Mouse (Mus musculus) forebrain, embryonic 14.5 days (tissue): Measurements from ENCODE around the gene Nox4. TPM values are rescaled to one million over a fixed set of nuclear protein-coding genes. Genes with fewer than 3 reads are reported as not detected.

Experiments
- polyA plus RNA-seq: library from polyadenylated mRNA; unstranded; fragments of >200 nt; fragmentation: Nextera tagmentation; extraction: Ambion mirVana; gene quantifications from 2 replicates; pipeline ENCODE4 v1.2.1, GENCODE M21; 2014

Nox4 gene
- polyA plus RNA-seq, 1 experiment from 2014 or later, result 1.7 TPM

Other genes starting within 250 kb of the Nox4 start
- gene Vmn2r79, start 250.0 kb upstream of the Nox4 start, polyA plus RNA-seq, result not detected in 2 replicates
- not detected in 2 replicates for gene Tyr, start 247.4 kb downstream of the Nox4 start, polyA plus RNA-seq